Mouse (Mus musculus) hindbrain, embryonic 12.5 days (tissue): ENCODE measurements around the gene Cep68. TPM values are rescaled to one million over a fixed set of nuclear protein-coding genes. Genes with fewer than 3 reads are reported as not detected.

Experiments used
- ATAC-seq: fragments of 200-750 bp; cut with Nextera tagmentation; 2 replicates; pipeline ENCODE4 v1.8.0; 2017; ENCODE audit warnings: moderate TSS enrichment; ENCODE audit not compliant: low FRiP score
- H3K27ac ChIP-seq: fragments of 300-500 bp; sonication (generic); 2 replicates; pipeline ENCODE4 v1.5.1; 2016; ENCODE audit warnings: mild to moderate bottlenecking
- H3K27me3 ChIP-seq: fragments of 300-500 bp; sonication (generic); 2 replicates; pipeline ENCODE4 v1.6.1; 2016; ENCODE audit warnings: mild to moderate bottlenecking
- H3K36me3 ChIP-seq: fragments of 300-500 bp; sonication (generic); 2 replicates; pipeline ENCODE4 v1.6.1; 2016; ENCODE audit warnings: mild to moderate bottlenecking
- H3K4me1 ChIP-seq: fragments of 300-500 bp; sonication (generic); 2 replicates; pipeline ENCODE4 v1.6.1; 2016
- H3K4me2 ChIP-seq: fragments of 300-500 bp; sonication (generic); replicated peaks from 2 replicates; pipeline ENCODE4 v1.6.1; 2016; ENCODE audit warnings: mild to moderate bottlenecking
- H3K4me3 ChIP-seq: fragments of 300-500 bp; sonication (generic); 2 replicates; pipeline ENCODE4 v1.5.1; 2016; ENCODE audit warnings: mild to moderate bottlenecking
- H3K9ac ChIP-seq: fragments of 300-500 bp; sonication (generic); 2 replicates; pipeline ENCODE4 v1.6.1; 2016; ENCODE audit warnings: mild to moderate bottlenecking, moderate library complexity
- H3K9me3 ChIP-seq: fragments of 300-500 bp; sonication (generic); replicated peaks from 2 replicates; pipeline ENCODE4 v1.6.1; 2016; ENCODE audit warnings: mild to moderate bottlenecking
- WGBS: fragments of 180-500 bp; shearing (Covaris S2); methylation state at CpG from one replicate; pipeline ENCODE4 v1.1.7; 2016; 5-methylcytosine and 5-hydroxymethylcytosine counted together
- polyA plus RNA-seq: library from polyadenylated mRNA; unstranded; fragments of >200 nt; fragmentation: Nextera tagmentation; extraction: Ambion mirVana; gene quantifications from 2 replicates; pipeline ENCODE4 v1.2.1, GENCODE M21; 2016

The Cep68 gene
- polyA plus RNA-seq, 1 experiment from 2014 or later: 34.1 TPM

DNA sequence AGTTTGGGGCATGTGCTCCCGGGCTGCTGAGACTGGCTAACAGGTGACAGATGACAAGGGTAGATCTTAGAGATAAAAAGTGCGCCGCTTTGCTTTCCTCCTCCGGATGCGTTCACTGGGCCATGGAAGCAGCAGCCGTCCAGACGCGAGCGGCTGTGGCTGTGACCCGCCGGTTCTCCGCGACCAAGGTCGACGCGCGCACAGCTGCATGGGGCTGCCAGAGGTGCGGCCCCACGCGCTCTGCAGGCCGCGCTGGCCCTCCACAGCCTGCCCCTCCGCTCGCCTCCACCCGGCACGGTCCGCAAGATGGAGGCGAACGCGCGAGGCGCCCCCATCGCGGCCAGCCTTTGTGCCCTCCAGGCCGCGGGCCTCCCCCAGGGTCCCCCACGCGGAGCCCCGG, 389 bp downstream of the Cep68 start:
- H3K36me3 ChIP-seq: peaks cover 8% of the 10 kb centered on the region
- peak; percentile 83 for ATAC-seq
- H3K27me3 ChIP-seq: no peaks in the 10 kb centered on the region
- H3K4me1 ChIP-seq: peaks cover 32% of the 10 kb centered on the region
- peak overlapping the region; percentile 87 for H3K4me2 ChIP-seq
- H3K27ac ChIP-seq: peak overlapping the region; percentile 87
- 1% methylated on average over 38 of the region's 39 CpGs for WGBS
- peak overlapping the region; percentile 92 for H3K9ac ChIP-seq
- H3K4me3 ChIP-seq: peak overlapping the region; percentile 92
- H3K9me3 ChIP-seq: peaks cover 6% of the 10 kb centered on the region; the same call in 1 of the 2 replicates

GRCm38 (mm10) chr11:20248277-20248676, 952 bp downstream of the Cep68 start:
- no peak for ATAC-seq
- Histone ChIP-seq H3K4me2 (peak overlapping the region; percentile 87), H3K9me3 (peaks cover 2% of the 10 kb centered on the region; the same call in 1 of the 2 replicates), H3K36me3 (peaks cover 8% of the 10 kb centered on the region), H3K4me3 (peak overlapping the region; percentile 92), H3K9ac (peak overlapping the region; percentile 92), H3K27me3 (no peaks in the 10 kb centered on the region), H3K27ac (peak overlapping the region; percentile 87; the same call in 1 of the 2 replicates), H3K4me1 (peaks cover 32% of the 10 kb centered on the region)
- 18% methylated on average over 4 of the region's 4 CpGs for WGBS

DNA sequence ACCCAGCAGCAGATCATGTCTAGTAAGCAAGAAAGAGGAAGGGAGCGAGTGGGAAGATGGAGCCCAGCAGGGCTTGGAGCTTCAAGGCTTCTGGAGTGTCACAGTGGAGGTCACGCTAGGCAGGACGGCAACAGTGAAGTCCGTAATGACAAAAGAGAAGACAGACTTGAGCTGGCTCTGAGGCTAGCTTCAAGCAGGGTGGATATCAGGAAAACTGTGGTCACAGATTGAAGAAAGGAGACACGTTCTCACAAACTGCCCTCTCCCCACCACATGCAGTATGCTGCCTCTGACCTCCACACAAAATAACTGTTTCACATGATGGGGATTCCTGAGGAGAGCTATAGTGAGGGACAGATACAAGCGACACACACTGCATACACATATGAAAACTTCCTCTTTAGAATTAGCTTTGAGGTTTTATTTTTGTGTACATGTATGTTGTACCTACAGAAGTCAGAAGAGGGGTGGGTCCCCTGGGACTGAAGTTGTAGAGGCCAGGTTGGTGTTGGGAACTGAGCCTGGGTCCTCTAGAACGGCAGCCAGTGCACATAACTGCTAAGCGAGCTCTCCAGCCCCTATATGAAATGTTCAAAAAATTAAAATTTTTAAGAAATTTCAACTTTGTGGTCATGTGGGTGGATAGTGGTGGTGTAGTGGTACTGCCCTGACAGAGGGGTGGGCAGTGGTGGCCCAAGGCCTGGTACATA, 1.9 kb downstream of the Cep68 start:
- H3K4me3 ChIP-seq: 0 out of 2 replicates have a peak overlapping the region, but pooled peaks have one; percentile 92
- H3K9me3 ChIP-seq: no peaks in the 10 kb centered on the region
- peaks cover 8% of the 10 kb centered on the region for H3K36me3 ChIP-seq
- H3K27me3 ChIP-seq: no peaks in the 10 kb centered on the region
- peaks cover 32% of the 10 kb centered on the region for H3K4me1 ChIP-seq
- peak overlapping the region; percentile 87 for H3K4me2 ChIP-seq
- H3K27ac ChIP-seq: no peak overlapping the region
- no peak for ATAC-seq
- no peak overlapping the region for H3K9ac ChIP-seq
- 79% methylated on average over 8 of the region's 8 CpGs for WGBS

- Histone ChIP-seq H3K27me3 (no peaks in the 10 kb centered on the region), H3K9me3 (no peaks in the 10 kb centered on the region), H3K9ac (no peak overlapping the region), H3K4me1 (peaks cover 32% of the 10 kb centered on the region), H3K27ac (no peak overlapping the region), H3K36me3 (peaks cover 12% of the 10 kb centered on the region), H3K4me2 (0 out of 2 replicates have a peak overlapping the region, but pooled peaks have one; percentile 11), H3K4me3 (no peak overlapping the region)
- WGBS: 71% methylated on average over 1 of the region's 1 CpGs
- ATAC-seq: no peak
These were observed 2.6 kb downstream of the Cep68 start for GRCm38 (mm10) chr11:20246616-20247015.

DNA sequence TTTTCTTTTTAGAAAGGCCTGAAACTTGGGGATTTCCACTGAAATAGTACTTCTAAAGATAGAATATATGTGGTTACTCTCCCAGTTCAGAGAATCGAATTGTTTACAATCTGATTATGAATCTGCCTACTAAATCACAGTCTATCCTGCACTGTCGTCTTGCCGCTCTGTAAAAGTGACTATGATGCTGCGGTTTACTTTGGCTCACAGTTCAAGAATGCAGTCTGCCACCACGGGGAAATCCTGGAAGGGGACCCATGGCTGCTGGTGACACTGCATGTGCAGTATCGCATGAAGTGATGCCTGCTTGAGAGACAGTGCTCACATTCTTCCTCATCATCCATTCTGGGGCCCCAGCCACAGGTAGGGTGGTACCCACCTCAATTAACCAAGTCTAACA, 3.9 kb downstream of the Cep68 start:
- Histone ChIP-seq H3K4me3 (no peak overlapping the region), H3K36me3 (peaks cover 24% of the 10 kb centered on the region), H3K4me1 (peaks cover 32% of the 10 kb centered on the region), H3K9ac (no peak overlapping the region), H3K27ac (no peak overlapping the region), H3K9me3 (no peaks in the 10 kb centered on the region), H3K4me2 (no peak overlapping the region), H3K27me3 (no peaks in the 10 kb centered on the region)
- WGBS: 90% methylated on average over 6 of the region's 6 CpGs
- ATAC-seq: no peak

DNA sequence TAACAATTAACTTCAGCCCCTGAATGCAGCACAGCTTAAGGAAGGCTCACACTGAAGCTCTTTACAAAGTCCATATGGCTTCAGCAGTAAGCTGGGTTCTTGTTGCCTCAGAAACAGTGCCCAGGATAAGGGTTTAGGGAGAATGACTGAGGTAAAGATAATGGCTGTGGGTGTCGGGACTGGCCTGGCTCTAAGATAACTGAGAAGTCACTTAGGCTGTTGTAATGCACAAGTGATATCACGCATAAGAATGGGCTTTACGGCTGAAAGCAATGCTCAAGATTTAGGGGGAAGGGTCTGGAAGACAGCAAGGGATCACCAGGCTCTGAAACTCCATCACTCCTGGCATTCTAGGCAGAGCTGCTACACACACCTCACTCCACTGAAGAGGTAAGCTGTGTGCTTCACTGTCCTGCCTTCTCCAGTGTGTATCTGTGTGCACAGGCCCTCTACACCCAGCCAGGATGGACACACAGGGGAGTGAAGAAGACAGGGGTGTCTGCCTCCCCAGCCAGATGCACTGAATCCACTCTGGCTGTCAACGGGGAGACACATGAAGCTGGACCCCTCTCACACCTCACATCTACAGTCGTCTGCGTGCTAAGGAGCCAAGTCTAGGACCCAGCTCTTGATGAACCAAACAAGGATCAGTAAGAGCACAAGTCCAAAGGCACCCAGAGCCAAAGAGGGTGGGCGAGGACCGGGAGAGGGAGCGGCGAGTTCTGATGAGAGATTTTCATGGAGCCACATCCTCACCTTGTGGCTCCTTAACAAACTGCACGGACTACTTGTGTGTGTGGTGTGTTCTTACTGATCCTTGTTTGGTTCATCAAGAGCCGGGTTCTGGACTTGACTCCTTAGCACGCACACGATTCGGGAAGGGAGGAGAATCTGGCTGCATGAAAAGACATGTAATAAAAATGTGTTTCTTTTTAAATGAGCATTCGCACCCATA, 4.6 kb downstream of the Cep68 start:
- no peak for ATAC-seq
- Histone ChIP-seq H3K27ac (no peak overlapping the region), H3K4me1 (peaks cover 28% of the 10 kb centered on the region), H3K4me3 (no peak overlapping the region), H3K36me3 (peaks cover 31% of the 10 kb centered on the region), H3K4me2 (no peak overlapping the region), H3K9ac (no peak overlapping the region), H3K27me3 (no peaks in the 10 kb centered on the region), H3K9me3 (no peaks in the 10 kb centered on the region)
- WGBS: 81% methylated on average over 16 of the region's 16 CpGs

DNA sequence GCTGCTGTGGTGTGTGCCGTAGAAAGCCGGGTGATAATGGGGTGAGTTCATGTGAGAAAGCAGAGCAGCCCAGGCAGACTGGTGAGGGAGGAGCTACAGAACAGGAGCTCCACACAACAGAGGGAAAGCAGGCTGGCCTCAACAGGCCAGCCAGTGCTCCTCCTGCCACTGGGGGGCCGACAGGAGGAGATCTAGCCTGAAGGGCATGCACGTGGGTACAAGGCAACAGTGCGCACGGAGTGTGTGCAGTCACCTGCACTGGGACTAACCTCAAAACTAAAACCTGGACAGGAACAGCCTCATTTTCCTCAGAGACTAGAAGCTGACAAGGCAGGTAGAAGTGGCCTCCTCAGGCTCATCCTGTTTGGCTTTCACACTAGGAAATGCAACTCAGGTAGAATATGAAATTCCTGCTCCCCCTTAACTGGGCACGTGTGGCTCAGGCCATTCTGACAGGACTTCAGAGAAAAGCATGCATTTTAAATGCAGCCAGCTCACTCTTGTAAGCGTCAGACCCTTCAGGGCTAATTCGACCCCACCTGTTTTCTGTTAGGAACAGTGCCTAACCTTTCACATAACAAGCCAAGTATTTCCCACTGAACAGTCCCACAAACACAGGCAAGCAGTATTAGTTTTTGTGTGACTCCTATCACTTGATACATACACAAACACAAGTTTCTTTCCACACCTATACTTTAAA, 5.9 kb downstream of the Cep68 start:
- no peak overlapping the region; the same call in 1 of the 2 replicates for H3K27ac ChIP-seq
- H3K4me2 ChIP-seq: no peak overlapping the region
- no peaks in the 10 kb centered on the region for H3K27me3 ChIP-seq
- peaks cover 43% of the 10 kb centered on the region for H3K36me3 ChIP-seq
- no peak overlapping the region for H3K9ac ChIP-seq
- H3K9me3 ChIP-seq: no peaks in the 10 kb centered on the region
- no peak overlapping the region for H3K4me3 ChIP-seq
- 0 out of 2 replicates have a peak, but pooled peaks have one; percentile 14 for ATAC-seq
- H3K4me1 ChIP-seq: peaks cover 26% of the 10 kb centered on the region
- WGBS: 53% methylated on average over 9 of the region's 9 CpGs

DNA sequence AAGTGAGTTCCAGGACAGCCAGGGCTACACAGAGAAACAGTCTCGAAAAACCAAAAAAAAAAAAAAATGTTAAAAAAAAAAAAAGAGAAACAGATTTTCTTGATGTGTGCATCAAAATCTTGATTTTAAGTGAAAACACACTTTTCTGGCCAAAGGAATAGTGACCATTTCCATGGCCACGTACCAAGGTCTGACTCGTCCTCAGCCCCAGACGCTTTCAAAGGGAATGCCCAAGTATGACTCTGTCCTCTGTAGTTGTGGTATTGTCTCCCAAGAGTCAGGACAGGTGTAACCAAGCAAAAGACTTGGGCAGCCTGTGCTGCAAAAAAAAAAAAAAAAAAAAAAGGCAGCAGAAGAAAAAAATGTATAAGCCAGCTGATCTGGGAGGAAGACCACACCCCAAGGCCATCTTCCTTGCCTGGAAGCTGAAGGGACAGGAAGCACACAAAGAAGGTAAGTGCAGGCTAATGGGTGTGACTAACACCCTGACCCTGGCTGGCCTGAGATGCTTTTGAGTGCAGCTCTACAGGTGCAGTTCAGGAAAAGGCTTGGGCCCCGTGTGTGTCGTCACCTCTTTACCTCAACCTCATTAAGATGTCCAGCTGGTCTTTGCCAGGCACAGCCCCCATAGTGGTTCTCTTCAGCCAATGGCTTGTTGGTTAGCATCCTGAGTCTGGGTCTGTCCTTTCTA, 6.7 kb downstream of the Cep68 start:
- Histone ChIP-seq H3K4me1 (peaks cover 18% of the 10 kb centered on the region), H3K36me3 (peaks cover 50% of the 10 kb centered on the region), H3K27ac (no peak overlapping the region), H3K9ac (no peak overlapping the region), H3K4me2 (no peak overlapping the region), H3K9me3 (no peaks in the 10 kb centered on the region), H3K4me3 (no peak overlapping the region), H3K27me3 (no peaks in the 10 kb centered on the region)
- WGBS: 91% methylated on average over 6 of the region's 6 CpGs
- ATAC-seq: no peak

GRCm38 (mm10) chr11:20241311-20241710, 7.9 kb downstream of the Cep68 start:
- H3K27ac ChIP-seq: no peak overlapping the region
- no peaks in the 10 kb centered on the region for H3K27me3 ChIP-seq
- WGBS: 94% methylated on average over 7 of the region's 7 CpGs
- ATAC-seq: no peak
- H3K9me3 ChIP-seq: no peaks in the 10 kb centered on the region
- H3K9ac ChIP-seq: no peak overlapping the region
- peaks cover 62% of the 10 kb centered on the region for H3K36me3 ChIP-seq
- H3K4me1 ChIP-seq: peaks cover 6% of the 10 kb centered on the region; the same call in 1 of the 2 replicates
- no peak overlapping the region for H3K4me3 ChIP-seq
- no peak overlapping the region for H3K4me2 ChIP-seq

DNA sequence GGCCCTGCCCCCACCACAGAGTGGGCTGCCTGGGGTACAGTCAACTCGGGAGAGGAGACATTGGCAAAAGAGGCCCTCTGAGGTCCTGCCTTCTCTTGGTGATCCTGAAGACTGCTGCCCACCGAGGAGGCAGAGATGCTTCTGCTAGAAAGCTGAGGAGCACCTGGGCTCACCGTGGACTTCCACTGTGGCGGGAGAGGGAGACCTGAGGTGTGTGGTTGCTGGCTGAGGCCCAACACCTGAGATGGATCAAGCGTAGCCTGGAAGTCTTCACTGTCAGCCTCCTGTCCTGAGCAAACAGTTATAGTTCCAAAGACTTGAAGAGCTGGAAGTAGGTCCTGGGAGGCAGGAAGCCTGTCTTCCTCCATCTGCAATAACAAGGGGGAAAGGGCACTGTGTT, 8.9 kb downstream of the Cep68 start:
- Histone ChIP-seq H3K4me3 (no peak overlapping the region), H3K9me3 (no peaks in the 10 kb centered on the region), H3K27ac (no peak overlapping the region), H3K4me1 (peaks cover 6% of the 10 kb centered on the region; the same call in 1 of the 2 replicates), H3K9ac (no peak overlapping the region), H3K4me2 (no peak overlapping the region), H3K36me3 (peaks cover 70% of the 10 kb centered on the region), H3K27me3 (no peaks in the 10 kb centered on the region)
- ATAC-seq: no peak
- WGBS: 93% methylated on average over 5 of the region's 5 CpGs

DNA sequence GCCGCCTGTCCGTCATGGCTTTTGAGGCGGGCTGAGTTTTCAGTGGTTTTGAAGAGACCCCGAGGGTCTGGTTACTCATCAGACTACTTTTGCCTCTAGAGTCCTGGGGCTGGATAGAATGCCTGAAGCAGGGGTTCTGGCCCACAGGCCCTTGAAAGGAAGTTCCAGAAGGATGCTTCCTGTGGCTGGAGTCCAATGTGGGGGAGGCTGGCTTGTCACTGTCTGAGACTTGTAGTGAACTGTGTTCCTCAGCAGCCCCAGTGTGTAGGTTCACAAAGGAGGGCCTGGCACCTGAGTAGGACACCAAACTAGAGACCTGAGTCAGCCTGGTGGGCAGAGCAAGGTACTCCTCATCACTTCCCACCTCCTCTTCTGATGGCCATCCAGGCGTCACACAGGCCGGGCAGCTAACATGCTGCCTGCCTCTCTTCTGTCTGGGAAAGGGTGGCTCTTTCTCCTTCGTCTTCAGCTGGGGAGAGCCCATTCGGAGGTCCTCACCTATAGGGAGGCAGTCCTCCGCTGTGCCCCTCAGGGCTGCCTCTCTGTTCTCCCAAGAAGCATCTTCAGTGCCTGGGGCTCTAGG, 9.9 kb downstream of the Cep68 start:
- Histone ChIP-seq H3K27ac (no peak overlapping the region), H3K9me3 (no peaks in the 10 kb centered on the region), H3K9ac (no peak overlapping the region), H3K4me1 (0 out of 2 replicates have a peak, but pooled peaks cover 1% of the 10 kb centered on the region), H3K4me3 (no peak overlapping the region), H3K4me2 (no peak overlapping the region), H3K27me3 (no peaks in the 10 kb centered on the region), H3K36me3 (peaks cover 73% of the 10 kb centered on the region)
- 93% methylated on average over 9 of the region's 9 CpGs for WGBS
- ATAC-seq: no peak
